Mouse (Mus musculus) left cerebral cortex, postnatal 4 days (tissue): ENCODE data around the gene Rora. TPM values are rescaled to one million over a fixed set of nuclear protein-coding genes. Genes with fewer than 3 reads are reported as not detected.

Source experiments
- DNase-seq: peaks from one replicate; pipeline ENCODE4 v3.0.0-alpha.2; 2022
- intact Hi-C: fragments of 180-260 bp; cut with DNase I; formaldehyde crosslinking; loops from one replicate; pipeline ENCODE4 v1.15.1; 2025
- total RNA-seq, 2 experiments: library from RNA; stranded (reverse); gene quantifications; 2 replicates each; pipeline ENCODE4 v1.2.3; 2021

The Rora gene
- total RNA-seq, 2 experiments from 2014 or later = 25.3 to 29.2 TPM

DNA sequence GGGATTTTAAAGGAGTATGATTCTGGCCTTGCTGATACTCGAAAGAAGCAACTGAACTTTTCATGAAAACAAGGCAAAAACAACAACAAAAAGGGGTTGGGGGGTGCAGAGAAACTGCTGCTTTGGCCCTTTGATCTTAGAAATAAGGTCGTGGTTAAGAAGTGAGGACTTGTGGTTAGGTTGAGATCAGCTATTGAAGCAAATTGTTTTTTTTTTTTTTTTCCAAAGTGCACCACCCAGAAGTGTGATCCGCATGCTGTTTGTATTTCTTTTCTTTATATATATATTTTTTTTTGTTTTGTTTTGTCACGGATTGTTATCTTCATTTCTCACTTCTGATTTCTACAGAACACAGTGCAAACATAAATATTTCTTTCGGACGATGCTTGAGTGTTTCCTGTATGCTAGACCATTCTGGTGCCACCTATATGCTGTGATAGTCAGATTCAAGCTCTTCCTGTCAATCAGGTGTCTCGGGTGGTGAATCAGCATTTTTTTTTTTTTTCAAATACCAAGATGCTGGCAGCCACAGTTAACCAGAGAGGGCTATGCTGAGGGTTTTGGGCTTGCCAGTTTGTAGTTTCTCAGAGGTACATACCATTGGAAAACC is 644.3 kb downstream of the Rora start:
- DNase-seq = no peak
- intact Hi-C loops = loop anchor here (5.0 to 10.0 kb wide), 2 partner anchors 473 to 1281 kb away; no protein-coding TSS in a partner anchor

DNA sequence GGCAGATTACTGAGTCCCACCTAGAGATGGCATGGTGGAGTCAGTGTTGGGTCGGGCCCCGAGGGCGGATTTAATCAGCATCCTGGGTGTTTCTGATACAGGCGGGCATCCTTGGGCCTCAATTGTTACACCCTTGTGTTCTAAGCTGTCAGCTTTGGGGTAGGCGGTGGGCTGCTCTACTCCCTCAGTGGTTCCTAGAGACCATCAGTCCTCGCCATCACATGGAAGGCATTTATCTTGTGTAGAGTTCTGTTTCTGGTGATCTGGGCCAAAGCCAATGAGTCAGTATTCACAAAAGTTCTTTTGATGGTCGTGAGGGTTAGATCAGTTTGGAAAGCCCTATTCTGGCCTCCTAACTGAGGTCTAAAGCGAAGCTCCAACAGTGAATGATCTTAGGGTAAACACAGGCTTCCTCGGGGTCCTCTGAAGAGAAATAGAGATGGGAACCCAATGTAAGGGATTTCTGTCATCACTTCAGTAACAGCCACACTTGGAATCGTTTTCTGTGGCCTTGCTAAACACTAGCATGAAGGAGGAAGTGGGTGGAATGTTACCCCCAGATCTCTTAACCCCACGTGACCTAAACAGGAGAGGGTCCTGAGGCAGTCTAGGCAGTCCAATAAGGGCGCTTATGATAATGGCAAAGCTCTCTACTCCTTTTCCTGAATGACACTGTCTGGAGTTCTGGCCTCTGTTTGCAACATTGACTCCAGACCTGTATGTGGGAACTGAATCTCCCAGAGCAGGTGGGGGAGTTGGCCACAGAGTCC is 645.2 kb downstream of the Rora start:
- DNase-seq = no peak
- intact Hi-C loops = loop anchor here (5.0 to 10.0 kb wide), 2 partner anchors 474 to 1281 kb away; no protein-coding TSS in a partner anchor

DNA sequence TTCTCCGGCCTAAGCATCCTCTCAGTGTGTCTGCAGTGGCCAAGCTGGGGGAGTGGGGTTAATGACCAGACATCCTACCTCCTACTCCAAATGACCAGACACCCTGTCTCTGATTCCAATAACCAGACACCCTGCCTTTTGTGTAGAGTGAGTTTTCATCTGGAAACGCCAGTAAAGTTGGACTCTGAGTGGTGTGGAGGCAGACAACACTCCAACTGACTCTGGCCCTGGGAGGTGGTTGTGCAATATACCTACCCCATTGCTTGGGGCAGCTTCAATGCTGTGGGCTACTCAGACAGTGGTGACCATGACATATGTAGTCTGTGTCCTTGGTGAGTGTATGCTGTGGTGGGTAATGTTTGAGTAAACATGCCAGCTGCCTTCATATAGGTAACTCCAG is 645.9 kb downstream of the Rora start:
- no peak for DNase-seq
- intact Hi-C loops = loop anchor here (5.0 to 10.0 kb wide), 2 partner anchors 475 to 1282 kb away; no protein-coding TSS in a partner anchor

DNA sequence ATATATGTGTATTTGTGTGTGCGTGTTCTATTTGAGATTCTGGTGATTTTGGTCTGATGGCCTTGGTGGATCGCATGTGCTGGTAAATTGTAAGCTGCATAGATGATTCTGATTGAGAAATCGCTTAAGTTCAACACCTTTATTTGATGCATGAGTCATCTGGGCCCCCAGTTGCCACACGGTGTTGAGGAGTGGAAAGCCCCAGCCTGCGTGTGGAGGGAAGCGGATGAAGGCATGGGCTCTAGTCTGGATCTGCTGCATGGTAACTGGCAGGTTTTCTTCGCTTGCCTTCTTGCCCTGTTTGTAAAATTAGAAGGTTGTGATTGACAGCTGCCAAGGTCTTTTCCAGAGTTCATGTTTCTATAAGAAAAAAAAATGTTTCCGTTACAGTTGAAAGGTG is 646.7 kb downstream of the Rora start:
- intact Hi-C loops = no loop called here
- DNase-seq = no peak

DNA sequence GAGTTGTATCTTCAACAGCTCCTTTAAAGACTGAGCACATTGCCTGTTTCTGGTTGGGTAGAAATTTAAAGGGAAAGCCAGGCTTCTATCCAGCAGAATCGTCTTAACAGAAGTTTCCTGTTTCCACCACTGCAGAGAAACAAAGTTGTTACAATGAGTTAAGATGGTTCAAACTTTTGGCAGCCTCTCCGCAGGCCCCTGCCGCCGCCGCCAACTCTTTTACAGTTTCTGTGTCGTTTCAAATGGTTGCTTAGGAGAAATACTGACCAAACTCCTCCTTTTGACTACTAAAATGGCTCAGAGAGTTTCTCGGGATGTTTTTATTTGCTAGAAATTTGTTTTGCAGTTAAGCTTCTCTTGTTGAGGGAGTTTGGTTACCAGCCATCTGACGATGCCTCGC is 647.9 kb downstream of the Rora start:
- peak; percentile 29 for DNase-seq
- intact Hi-C loops = no loop called here

DNA sequence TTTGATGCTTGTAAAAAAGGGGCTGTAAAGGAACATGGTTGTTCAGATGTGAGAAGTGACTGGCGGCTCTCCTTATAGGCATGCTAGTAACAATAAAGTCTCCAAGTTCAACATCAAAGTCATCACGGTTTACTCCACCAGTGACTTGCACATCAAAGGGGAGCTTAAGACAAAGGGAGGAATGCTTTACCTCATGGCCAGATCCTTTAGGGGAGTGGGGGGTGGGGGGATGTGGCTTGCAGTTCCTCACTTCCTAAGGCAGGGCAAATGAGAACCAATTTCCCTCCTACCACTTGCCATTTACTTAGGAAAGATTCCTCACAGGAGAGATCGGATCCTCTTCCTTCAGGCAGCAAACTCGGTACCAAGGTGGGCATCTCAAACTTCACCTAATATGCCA is 648.4 kb downstream of the Rora start:
- no peak for DNase-seq
- intact Hi-C loops = no loop called here

DNA sequence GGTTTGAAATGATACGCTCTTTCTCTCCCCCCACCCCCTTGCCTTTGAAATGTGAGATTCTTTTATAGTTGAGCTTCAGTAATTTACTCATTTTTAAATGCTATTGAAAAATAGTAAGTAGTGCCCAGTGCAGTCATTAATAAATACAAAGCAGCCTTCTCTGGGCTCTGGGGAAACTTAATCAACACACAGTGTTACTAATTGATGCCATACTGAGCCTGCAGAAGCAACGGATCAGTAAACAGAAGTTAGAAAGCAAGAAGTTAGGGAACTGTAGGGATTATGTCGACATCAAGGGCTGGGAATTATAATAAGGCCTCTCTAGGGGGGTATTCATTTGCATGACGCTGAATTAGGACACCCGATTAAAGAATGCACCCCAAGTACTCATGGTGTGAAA is 649.3 kb downstream of the Rora start:
- DNase-seq = no peak
- intact Hi-C loops = no loop called here

DNA sequence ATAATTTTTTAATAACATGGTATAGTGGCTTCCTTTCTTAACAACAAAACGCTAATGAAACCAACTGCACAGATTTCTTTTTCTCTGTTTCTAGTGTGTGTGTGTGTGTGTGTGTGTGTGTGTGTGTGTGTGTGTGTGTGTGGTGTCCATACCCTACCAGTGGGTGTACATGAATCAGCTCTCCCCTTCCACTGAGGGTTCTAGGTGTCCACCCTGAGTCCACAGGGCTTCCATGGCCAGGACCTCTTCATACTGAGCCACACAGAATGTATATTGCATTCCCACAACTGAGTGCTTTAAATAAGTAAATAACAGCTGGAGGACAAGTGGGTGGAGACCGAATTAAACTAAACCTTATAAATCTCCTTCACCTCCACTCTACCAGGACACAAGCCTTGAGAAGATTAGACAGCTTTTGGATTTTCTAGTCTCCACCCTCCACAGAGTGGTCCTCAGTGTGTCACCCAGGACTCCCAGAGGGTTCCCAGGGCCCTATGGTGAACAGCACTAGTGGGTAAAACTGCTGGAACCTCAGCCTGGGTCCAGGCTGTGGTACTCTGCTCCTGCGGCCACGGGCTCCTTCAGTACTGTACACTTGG is 649.9 kb downstream of the Rora start:
- intact Hi-C loops = no loop called here
- no peak for DNase-seq

DNA sequence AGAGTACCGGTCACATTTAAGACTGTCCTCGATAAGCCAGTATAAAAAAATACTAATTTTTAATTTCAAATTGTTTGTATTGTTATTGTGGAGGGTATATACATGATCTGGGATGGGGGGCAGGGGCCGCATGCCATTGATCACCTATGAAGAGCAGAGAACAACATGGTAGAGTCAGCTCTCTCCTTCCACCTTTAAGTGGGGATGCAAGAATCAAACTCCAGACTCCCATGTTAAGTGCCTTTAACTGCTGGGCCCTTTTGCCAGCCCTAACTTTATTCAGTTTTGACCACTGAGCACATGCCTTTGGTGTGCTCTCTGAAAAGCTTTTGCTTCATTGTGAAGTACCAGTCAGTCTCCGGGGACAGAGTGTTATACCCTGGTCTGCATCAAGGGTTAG is 650.4 kb downstream of the Rora start:
- intact Hi-C loops = no loop called here
- DNase-seq = no peak

DNA sequence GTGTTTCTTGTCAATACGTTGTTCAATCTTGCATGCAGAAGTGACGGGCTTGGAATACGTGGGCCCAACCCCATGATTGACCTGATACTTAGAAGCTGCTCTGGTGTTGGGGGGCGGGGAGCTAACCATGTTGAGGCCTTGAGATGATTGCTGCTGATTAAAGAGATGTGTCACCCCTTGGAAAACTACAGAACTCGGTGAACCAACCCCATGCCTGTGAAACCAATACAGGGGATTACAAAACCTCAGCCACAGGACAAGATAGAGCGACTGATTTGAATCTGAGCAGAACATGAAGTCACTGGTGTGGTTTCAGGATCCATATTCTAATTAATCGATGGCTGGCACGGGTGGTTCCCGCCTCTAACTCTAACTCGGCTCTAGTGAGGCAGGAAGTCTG is 650.9 kb downstream of the Rora start:
- intact Hi-C loops = no loop called here

DNA sequence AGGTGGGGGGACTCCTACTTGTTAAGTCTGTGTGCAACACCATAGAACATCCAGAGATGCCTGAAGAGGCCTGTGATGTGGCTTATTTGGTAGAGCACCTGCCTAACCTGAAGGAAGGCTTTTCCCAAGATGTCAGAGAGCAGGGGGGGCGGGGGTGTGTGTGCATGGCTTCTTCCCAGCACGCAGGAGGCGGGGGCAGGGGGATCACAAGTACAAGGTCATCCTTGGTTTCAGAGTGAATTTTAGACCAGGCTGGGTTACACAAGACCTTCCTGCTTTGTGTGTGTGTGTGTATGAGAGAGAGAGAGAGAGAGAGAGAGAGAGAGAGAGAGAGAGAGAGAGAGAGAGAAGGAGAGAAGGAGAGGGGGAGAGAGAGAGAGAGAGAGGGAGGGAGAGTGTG is 651.4 kb downstream of the Rora start:
- intact Hi-C loops = no loop called here
- no peak for DNase-seq

More for the DNA sequence above, 650.9 kb downstream of the Rora start:
- DNase-seq = no peak

DNA sequence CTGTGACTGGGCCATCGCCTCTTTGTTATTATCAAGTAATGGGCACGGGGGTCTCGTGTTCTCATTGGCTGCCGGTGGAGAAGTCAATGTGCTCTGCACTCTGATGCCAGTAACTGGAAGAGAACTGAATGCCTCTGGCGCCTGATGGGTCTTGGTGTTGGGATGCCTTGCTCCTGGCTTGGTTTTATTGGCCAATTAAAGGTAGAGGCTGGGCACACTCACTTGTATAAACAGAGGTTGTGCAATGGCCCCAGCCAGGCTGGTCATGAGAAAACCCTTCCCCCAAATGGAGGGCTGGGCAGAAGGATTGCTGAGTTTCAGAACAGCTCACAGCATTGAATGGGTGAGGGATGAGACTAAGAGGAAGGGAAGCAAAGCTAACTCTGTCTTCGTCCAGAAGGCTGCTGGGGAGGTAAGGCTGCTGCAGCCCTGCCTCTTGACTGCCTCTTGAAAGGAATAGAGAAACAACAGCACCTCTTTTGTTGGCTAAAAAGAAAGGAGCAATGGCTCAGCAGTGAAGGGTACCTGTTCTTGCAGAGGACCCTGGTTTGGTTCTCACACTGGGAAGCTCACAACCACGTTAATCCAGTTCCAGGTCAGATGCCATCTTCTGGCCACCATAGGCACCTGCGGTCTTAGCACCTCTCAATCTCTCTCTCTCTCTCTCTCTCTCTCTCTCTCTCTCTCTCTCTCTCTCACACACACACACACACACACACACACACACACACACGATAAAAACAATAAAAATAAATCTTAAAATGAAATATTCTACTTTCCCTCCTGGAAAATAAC is 653.3 kb downstream of the Rora start:
- intact Hi-C loops = no loop called here
- no peak for DNase-seq

DNA sequence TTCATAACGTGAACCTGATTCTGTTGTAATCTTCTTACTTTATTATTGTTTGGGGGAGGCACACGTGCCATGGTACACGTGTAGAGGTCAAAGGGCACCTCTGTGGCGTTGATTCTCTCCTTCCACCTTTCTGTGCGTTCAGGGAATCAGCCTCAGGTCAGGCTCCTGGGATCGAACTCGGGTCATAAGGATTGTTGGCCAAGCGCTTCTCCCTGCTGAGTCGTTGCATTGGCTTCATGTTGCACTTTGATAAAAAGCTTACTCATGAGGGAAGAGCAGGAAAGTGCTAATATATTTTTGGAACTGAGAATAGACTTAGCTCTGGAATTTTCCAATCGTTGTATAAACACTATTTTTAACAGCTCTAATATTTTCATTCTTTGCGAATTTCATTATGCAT is 654.4 kb downstream of the Rora start:
- no peak for DNase-seq
- intact Hi-C loops = no loop called here

DNA sequence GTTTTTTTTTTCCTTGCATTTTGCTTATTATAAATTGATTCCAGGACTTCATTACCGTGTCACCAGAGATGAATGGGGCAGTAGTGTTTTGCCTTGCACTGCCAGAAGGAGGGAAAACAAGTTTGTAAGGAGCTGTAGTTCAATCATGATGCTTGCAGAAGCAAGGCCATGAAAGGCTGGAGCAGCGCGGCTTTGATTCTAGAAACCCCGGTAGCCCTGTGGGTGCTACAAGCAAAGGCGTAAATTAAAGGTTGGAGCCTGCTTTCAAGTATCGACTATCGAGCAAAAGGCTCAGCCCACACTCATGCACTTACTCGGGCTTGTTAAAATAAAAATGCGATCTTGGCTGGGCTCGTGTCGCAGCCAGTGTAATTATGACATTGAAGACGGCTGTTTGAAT is 656.9 kb downstream of the Rora start:
- no peak for DNase-seq
- intact Hi-C loops = no loop called here

DNA sequence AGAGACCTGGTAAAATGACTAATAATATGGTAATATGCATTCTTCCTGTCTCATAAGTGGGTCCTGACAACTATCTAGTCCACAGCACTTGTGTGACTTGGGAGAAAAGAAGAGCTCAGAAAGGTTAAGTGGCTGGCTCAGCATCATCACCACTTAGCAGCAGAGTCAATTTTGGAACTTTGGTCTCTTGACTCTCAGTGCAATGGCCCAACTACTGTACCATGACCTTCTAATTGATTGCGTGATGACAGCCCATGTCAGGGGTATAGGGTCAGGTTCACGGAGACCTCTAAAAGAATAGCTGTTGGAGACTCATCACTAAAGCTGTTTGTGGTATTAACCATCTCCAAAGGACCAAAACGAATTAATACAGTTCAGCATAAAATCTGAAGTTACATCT is 659.7 kb downstream of the Rora start:
- DNase-seq = no peak
- intact Hi-C loops = no loop called here

DNA sequence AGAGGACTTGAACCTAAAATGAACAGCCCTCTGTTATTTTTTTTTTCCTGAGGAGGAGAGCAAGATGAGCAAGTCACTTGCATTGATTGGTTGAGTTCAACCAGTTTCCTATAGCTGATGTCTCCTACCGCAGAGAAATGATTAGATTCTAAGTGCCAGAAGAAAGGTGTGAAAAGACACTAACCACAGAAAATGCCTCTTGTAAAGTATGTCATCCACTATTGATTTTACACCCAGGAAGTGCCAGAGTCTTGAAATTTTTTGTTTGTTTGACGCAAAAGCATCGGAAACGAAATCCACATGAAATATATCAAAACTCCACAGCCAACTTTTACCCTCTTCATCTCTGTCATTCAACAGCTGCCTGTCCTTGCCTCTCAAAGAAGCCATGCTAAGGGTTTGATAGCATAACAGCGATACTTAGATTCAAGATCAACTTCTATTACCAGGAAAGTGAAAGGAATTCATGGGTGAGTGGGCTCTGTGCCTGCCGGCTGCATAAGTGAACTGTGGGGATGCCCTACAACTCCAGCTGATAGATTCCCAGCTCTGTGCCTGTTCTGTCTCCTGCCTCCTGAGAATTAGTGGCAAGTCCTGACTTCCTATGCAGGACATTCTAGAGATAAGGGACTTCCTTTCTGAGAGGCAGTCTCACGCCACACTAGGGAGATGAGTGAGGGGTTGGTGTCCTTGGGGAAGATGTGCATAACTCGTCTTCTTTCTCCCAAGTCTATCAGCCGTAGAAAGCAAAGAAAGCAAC is 661.0 kb downstream of the Rora start:
- intact Hi-C loops = no loop called here
- no peak for DNase-seq

DNA sequence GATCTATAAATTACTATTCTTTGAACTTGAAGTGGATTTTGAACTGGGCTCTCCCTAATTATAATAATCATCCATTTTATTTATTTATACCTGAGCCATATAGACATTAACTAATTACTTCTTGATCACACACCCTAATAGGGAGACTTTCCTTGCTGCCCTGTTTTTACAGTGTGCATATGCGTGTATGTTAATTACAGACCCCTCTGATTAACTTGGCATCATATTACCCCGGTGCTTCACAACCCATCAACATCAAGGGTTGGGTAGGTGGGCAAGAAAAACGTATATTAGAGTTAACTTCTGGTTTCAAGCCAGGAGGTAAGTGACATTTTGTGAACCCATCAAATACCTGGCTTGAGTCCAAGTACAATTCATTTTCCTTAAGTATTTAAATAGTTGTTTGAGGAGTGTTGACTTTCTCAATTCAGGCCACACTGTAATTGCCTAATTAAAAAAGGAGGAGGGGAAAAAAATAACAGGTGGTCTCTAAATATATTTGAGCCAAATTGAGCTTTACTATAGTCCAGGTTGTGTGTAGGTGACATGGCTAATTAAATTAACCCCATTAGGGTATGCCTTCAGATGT is 664.0 kb downstream of the Rora start:
- intact Hi-C loops = no loop called here
- DNase-seq = no peak

DNA sequence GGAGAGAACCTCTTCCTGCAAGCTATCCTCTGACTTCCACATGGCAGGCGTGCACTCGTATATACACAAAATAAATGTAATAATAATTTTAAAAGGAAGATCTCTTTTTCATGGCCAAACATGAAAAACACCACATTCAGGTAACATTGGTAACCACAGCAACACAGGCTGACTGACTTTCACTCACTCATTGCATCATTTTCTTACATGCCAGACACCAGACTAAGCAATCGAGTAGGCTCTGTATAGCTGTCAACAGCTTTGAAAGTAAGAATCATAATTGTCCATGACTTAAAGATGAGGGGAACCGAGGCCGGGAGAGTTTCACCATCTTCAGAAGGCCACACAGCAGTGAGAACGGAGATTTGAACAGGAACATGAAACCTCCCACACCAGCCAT is 665.8 kb downstream of the Rora start:
- intact Hi-C loops = no loop called here
- no peak for DNase-seq

DNA sequence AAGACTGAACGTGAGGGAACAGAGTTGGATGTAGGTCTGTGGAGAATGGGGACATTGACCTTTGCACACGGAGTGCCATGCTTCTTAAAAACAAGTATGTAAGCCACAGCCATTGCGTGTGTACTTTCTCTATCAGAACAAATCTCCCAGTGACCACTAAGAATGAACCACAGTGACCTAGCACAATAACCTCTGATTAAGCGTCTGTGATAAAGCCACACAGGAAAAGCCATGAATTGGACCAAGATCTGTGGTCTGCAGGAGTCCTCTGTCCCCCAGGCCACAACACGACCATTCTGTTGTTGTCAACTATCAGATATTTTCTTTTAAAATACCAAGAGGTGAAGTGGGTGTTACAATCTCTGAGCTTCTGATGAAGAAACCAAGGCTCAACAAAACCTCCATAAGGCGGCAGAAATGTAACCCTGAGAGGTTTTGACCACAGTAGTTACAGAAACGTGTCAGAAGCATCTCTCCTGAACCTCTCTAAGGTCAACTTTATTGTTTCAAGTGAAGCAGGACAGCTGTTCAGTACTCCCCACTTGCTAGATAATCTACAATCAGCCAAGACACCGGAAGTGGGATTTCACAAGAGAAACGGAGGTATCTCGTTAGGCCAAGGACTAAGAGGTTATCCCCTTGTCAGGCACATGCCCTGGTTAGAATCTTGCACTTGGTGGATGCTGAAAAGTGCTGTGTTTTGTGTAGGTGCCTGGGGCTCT is 666.5 kb downstream of the Rora start:
- intact Hi-C loops = no loop called here
- no peak for DNase-seq

DNA sequence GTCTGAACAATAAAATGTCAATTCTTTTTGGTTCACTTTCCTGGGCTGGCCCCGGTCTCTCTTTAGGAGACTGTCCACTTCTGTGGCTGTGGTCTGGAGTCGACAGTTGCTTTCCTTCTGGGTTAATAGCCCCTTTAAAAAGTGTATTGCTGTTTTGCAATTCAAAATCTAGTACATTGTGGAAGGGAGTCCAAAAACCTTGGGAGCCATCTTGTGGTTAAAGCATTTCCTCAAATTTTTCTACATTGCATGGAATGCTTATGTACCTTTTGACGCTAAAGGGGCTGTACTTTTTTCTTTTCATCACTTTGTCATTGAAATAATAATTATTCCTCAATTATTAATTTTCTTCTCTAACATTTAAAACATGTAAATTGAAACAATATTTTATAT is 667.0 kb downstream of the Rora start:
- intact Hi-C loops = no loop called here
- DNase-seq = no peak
